Mouse (Mus musculus): ENCODE results near the gene BC067074.
"Not testable (repeated sequence)": the region's sequence is repeated elsewhere in the genome, so short reads cannot be mapped to it uniquely, and the experiment has no call there.

Gene BC067074

DNA sequence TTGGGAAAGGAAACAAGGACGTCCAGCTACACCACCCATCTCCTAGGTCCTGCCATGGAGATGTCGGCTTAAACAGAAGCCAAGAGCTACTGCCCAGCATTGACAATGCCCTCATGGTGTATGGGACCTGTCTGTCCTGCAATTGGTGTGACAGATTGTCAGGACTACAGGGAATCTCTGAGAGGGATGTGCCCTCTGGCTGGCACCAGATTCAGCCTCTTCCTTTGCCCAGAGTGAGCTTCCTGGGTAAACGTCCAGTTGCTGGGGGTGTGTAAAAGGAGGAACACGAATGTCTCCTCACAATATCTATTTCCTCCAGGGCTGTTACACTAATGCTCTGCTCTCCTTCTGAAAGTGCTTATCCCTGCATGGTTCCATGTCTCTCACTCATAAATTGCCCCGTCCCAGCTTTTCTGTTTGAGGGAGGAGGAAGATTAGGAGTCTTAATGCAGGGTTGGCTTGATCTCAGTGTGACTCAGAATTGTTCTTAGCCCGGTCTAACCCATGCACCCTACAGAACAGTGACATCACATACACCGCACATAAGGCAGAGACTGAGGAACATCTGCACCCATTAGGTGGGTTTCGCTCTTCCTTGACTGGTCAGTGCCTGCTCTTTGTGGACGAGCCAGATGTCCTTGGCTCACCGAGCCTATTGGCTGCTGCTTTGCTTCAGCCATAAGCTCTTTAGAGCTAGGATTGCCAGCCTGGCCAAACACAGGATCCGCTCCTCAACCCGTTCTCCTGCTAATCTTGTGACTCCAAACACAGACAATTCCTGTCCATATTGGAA is 80.5 kb downstream of the BC067074 start:
- no peak for DNase-seq (ENCODE audit: extremely low spot score, low read depth, low spot score)

DNA sequence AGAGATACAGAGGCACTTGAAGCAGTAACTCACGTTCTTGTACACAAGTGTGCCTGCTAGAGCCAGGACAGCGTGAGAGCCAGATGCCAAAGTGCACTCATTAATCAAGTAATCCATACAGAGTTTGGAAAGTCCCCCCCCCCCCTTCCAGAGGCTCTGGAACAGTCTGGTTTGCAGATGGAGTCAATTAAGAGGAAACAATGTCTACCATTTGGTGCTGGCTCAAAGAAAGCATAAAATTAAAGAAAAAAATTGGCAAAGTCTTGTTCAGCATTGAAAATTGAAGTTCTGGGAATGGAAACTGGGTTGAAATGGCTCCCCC is 81.1 kb downstream of the BC067074 start:
- no peak for DNase-seq (ENCODE audit: extremely low spot score, low read depth, low spot score)

DNA sequence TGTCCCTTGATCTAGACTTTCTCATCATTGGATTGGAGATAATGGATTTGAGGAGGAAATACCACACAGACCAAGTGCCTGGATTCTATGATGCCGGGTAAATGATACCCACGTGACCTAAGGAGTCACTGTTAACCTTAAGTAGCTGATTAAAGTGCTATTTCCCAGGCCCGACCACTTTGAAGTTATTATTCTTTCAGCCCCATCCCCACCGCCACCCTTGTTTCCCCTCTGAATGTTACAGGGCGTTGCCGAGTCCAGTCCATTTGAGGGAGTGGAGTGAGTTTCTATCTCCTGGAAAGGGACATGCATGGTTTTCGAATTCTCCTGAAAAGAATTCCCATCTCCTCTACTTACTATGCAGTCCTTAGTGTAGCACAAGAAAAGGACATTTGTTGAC is 84.7 kb downstream of the BC067074 start:
- no peak for DNase-seq (ENCODE audit: extremely low spot score, low read depth, low spot score)

- DNase-seq (ENCODE audit: extremely low spot score, low read depth, low spot score), result no peak
Measured at GRCm38 (mm10) chr13:113378980-113379410, 86.0 kb downstream of the BC067074 start.

DNA sequence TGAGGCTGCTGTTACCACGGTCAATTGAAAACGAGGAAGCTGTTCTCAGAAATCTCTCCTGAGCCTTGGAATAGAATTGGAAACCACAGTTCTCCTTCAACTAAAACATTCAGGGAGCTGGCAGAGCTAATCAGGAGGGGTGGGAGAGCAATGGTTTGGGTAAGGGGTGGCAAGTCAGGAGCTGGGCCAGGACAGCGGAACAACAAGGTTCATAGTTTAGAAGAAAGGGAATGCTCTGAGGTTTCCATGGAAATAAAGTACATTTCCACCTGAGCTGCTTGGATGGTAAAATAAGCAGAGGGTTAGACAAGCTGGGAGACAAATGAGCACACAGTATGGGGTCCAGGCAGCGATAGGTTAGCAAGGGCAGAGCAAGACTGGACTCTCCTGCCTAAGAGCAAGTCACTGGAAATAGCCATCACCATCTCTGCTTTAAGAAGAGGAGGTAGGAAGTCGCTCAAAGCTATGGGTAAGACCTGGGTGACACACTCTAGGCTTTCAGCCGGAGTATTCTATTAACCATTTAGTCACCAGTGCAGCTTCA is 86.9 kb downstream of the BC067074 start:
- DNase-seq (ENCODE audit: extremely low spot score, low read depth, low spot score), result no peak

DNA sequence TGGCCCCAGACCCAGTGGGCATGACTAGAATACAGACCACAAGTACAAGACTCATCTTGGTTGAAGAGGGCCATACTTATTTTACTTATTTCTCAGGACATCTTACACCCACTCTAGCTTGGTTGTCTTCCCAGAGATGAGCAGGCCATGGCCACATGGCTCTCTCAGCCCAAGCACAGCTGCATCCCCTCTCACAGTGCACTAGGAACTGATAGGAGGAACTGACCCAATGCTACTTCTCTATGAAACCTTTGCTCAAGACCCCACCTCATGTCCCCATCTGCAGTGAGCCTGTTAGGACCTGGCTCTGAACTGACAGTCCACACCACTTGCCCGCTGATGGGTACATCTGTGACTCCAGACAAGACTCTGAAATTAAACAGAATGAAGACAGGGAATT is 88.8 kb downstream of the BC067074 start:
- no peak for DNase-seq (ENCODE audit: extremely low spot score, low read depth, low spot score)

GRCm38 (mm10) chr13:113382201-113382600 is 89.2 kb downstream of the BC067074 start:
- no peak for DNase-seq (ENCODE audit: extremely low spot score, low read depth, low spot score)

DNA sequence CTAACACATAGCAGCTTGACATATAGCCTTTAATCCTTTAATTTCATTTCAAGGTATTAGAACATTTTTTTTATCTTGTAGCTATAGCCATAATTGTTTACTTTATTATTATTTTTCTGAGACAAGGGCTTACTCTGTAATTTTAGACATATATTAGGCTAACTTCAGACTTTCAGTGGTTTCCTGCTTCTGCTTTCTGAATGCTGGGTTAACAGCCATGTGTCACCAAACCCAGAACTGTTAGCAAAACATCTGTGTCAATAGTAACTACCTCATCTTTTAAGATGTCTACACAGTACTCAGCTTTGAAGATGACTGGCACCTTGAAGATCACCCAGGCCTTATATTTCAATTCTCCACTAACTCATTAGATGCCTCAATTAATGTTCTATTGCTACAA is 89.8 kb downstream of the BC067074 start:
- DNase-seq (ENCODE audit: extremely low spot score, low read depth, low spot score), result not testable (repeated sequence)

- no peak for DNase-seq (ENCODE audit: extremely low spot score, low read depth, low spot score)
Measured at GRCm38 (mm10) chr13:113393386-113393785, 100.4 kb downstream of the BC067074 start.

- no peak for DNase-seq (ENCODE audit: extremely low spot score, low read depth, low spot score)
Measured at GRCm38 (mm10) chr13:113394591-113394990, 101.6 kb downstream of the BC067074 start.

DNA sequence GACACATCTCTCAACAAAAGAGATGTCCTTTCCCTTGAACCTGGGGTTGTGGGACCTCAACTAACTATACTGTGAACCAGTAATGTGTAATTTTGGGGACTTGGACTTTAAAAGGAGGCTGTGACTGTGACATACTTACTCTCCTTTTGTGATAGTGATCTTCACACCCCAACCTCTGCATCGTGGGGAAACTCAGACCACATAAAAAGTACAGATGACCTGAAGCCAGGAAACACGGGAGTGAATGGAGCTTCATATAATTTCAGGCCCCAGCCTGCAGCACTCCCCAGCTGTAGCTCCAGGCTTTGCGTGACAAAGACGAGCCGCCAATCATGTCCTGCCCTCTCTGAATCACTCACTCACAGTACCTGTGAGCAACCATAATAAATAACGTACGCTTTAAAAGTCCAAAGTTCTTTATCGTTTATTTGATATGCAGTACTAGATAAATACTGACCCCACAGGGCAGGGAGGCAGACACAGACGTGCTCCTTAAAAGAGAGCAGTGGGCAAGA is 104.1 kb downstream of the BC067074 start:
- no peak for DNase-seq (ENCODE audit: extremely low spot score, low read depth, low spot score)

- no peak for DNase-seq (ENCODE audit: extremely low spot score, low read depth, low spot score)
Measured at GRCm38 (mm10) chr13:113401373-113402010, 108.5 kb downstream of the BC067074 start.

GRCm38 (mm10) chr13:113403706-113404105 is 110.7 kb downstream of the BC067074 start:
- no peak for DNase-seq (ENCODE audit: extremely low spot score, low read depth, low spot score)

DNA sequence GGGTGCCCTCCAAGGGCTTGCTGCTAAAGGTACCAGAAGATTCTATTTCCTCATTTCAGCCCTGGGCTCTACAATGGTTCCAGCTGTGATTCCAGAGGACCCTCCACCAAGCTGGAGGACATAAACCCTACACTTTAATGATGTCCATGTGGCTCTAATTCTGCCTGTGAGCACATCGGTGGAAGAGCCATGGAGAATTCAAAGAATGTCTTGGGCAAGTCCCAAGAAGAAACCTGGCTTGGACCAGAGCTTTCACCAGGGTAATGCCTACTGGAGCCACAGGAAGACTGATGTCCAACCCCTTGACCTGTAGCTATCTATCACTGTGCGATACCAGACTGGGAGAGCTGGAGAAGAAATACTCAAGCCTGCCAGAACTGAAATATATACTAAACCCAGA is 111.2 kb downstream of the BC067074 start:
- DNase-seq (ENCODE audit: extremely low spot score, low read depth, low spot score), result no peak

- peak; percentile 41 for DNase-seq (ENCODE audit: extremely low spot score, low read depth, low spot score)
Measured at GRCm38 (mm10) chr13:113409941-113410340, 117.0 kb downstream of the BC067074 start.

DNA sequence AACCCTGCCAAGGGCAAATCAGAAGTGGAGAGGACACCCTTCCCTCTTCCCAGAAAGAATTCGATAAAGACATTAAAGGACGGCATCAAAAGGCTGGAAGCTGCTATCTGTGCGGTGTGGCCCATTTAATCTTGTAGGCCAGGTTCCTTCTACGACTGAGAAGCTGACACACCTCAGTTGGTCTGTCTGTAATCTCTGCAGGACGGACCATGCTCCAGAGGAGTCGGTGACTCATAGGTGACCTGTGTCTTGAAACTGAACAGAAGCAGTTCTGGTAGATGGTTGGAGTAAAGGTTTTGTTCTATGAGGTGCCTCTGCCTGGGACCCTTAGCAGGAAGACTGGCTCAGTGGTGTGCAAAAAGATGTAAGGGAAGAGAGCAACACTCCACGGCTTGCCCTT is 122.6 kb downstream of the BC067074 start:
- no peak for DNase-seq (ENCODE audit: extremely low spot score, low read depth, low spot score)

- no peak for DNase-seq (ENCODE audit: extremely low spot score, low read depth, low spot score)
Measured at GRCm38 (mm10) chr13:113416986-113417385, 124.0 kb downstream of the BC067074 start.

- DNase-seq (ENCODE audit: extremely low spot score, low read depth, low spot score), result no peak
Measured at GRCm38 (mm10) chr13:113417757-113418483, 125.0 kb downstream of the BC067074 start.

GRCm38 (mm10) chr13:113418632-113419031 is 125.7 kb downstream of the BC067074 start:
- DNase-seq (ENCODE audit: extremely low spot score, low read depth, low spot score), result no peak

DNA sequence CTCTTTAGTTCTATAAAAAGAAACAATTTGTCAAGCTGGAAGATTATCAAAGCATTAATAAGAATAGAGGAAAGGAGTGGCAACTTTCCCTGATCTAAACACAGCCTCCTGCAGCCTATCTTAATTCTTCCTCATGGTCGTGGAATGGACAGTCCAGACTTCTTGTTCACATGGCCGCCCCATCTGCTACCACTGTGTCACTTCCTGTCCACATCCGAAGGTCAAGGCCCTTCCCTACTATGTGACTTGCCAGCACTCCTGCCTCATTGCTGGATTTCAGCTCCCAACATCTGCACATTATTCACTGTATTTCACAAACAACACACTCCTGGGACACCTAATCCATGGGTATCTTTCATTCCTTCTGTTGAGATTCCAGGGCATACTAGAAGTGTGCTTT is 128.5 kb downstream of the BC067074 start:
- DNase-seq (ENCODE audit: extremely low spot score, low read depth, low spot score), result no peak

DNA sequence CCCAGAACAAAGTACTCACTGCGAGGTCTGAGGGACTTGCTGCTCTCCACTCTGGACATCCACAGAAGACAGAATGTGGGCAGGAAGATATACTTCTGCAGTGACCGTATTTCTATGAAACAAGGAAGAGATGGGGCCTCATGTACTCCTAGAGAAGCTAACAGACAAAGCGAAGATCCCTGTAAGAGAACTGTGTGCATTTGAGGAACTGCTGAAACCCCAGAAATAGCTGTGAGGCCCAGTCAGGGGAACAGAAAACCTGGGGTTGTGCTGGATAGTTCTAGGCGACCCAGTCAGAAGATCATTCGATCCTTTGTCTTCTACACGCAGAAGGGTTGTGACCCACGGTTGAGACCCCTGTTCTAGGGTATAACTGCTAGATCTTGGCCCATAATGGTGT is 130.9 kb downstream of the BC067074 start:
- DNase-seq (ENCODE audit: extremely low spot score, low read depth, low spot score), result no peak

Data from hindlimb bud, embryonic 11.5 days (tissue).